In genomic region chr5:73119524-73119923, GRCm38 (mm10) we compare ENCODE assay signal across 24 mouse cellular contexts.
DNase-seq lines count a peak whose midpoint lies in the region; ATAC-seq lines count a peak whose summit lies in the region.
"Had no signal": no experiment of that assay in that cellular context is flagged by ENCODE, and none has a peak within 500 bp of the region (broad histone marks: within the 10 kb centered on the region; RNA-seq: fewer than 3 reads in every experiment).

No protein-coding gene starts in this region.

- no peak overlapping the region for H3K4me2 ChIP-seq in kidney, embryonic 15.5 days
- H3K4me2 ChIP-seq in intestine, embryonic 16.5 days (ENCODE audit: low read depth, low read length) = no peak overlapping the region
- H3K4me2 ChIP-seq: embryonic facial prominence, embryonic 12.5 days; embryonic facial prominence, embryonic 15.5 days; heart, embryonic 13.5 days; hindbrain, embryonic 12.5 days; hindbrain, embryonic 15.5 days had no signal

- peaks cover 51% of the 10 kb centered on the region for H3K36me3 ChIP-seq in kidney, embryonic 15.5 days
- peaks cover 9% of the 10 kb centered on the region; the same call in 1 of the 2 replicates for H3K36me3 ChIP-seq in intestine, embryonic 16.5 days (ENCODE audit: control insufficient read depth, insufficient read depth, low read length)

- no peak for ATAC-seq in kidney, embryonic 15.5 days (replicated peaks; ENCODE audit: low FRiP score)
- peak; percentile 88 for ATAC-seq in intestine, embryonic 16.5 days
- ATAC-seq: CD4-positive, CD25-positive, alpha-beta regulatory T cell, adult 4 months; forebrain, embryonic 14.5 days; forebrain, postnatal 0 days had no signal

- H3K9me3 ChIP-seq in kidney, embryonic 15.5 days (replicated peaks) = no peaks in the 10 kb centered on the region
- no peaks in the 10 kb centered on the region; the same call in 1 of the 2 replicates for H3K9me3 ChIP-seq in intestine, embryonic 16.5 days (ENCODE audit: control insufficient read depth, low read length)
- H3K9me3 ChIP-seq: embryonic facial prominence, embryonic 12.5 days; embryonic facial prominence, embryonic 15.5 days; heart, embryonic 10.5 days; heart, embryonic 13.5 days; hindbrain, embryonic 12.5 days; hindbrain, embryonic 15.5 days had no signal

- H3K27me3 ChIP-seq in kidney, embryonic 15.5 days = no peaks in the 10 kb centered on the region
- no peaks in the 10 kb centered on the region for H3K27me3 ChIP-seq in intestine, embryonic 16.5 days (replicated peaks; ENCODE audit: control insufficient read depth, insufficient read depth, low read length)
- H3K27me3 ChIP-seq: embryonic facial prominence, embryonic 12.5 days; embryonic facial prominence, embryonic 15.5 days; heart, embryonic 13.5 days; hindbrain, embryonic 12.5 days; hindbrain, embryonic 15.5 days had no signal

- peak overlapping the region; percentile 24; the same call in 1 of the 2 replicates for H3K27ac ChIP-seq in kidney, embryonic 15.5 days
- no peak overlapping the region for H3K27ac ChIP-seq in intestine, embryonic 16.5 days (ENCODE audit: low read length)
- H3K27ac ChIP-seq: embryonic facial prominence, embryonic 12.5 days; embryonic facial prominence, embryonic 15.5 days; heart, adult 2 months; heart, embryonic 10.5 days; heart, embryonic 13.5 days; hindbrain, embryonic 12.5 days; hindbrain, embryonic 15.5 days had no signal

- H3K9ac ChIP-seq in kidney, embryonic 15.5 days = no peak overlapping the region
- H3K9ac ChIP-seq in intestine, embryonic 16.5 days (ENCODE audit: low read depth, low read length) = no peak overlapping the region
- H3K9ac ChIP-seq: embryonic facial prominence, embryonic 12.5 days; embryonic facial prominence, embryonic 15.5 days; forebrain, postnatal 0 days; heart, embryonic 13.5 days; hindbrain, embryonic 12.5 days; hindbrain, embryonic 15.5 days had no signal

- WGBS in kidney, embryonic 15.5 days = 45% methylated on average over 5 of the region's 5 CpGs
- WGBS in intestine, embryonic 16.5 days = 55% methylated on average over 5 of the region's 5 CpGs

- H3K4me1 ChIP-seq in kidney, embryonic 15.5 days = peaks cover 10% of the 10 kb centered on the region
- H3K4me1 ChIP-seq in intestine, embryonic 16.5 days (ENCODE audit: control insufficient read depth, insufficient read depth, low read length) = peaks cover 4% of the 10 kb centered on the region; the same call in 1 of the 2 replicates
- H3K4me1 ChIP-seq: embryonic facial prominence, embryonic 12.5 days; embryonic facial prominence, embryonic 15.5 days; heart, embryonic 10.5 days; heart, embryonic 13.5 days; hindbrain, embryonic 12.5 days; hindbrain, embryonic 15.5 days had no signal

- H3K4me3 ChIP-seq in kidney, embryonic 15.5 days (replicated peaks) = no peak overlapping the region
- H3K4me3 ChIP-seq in intestine, embryonic 16.5 days (ENCODE audit: low read length) = no peak overlapping the region
- H3K4me3 ChIP-seq: embryonic facial prominence, embryonic 12.5 days; embryonic facial prominence, embryonic 15.5 days; heart, adult 2 months; heart, embryonic 10.5 days; heart, embryonic 13.5 days; hindbrain, embryonic 12.5 days; hindbrain, embryonic 15.5 days had no signal

- DNase-seq in kidney, postnatal 10 days = no peak
- peak; percentile 12 for DNase-seq in hindlimb bud, embryonic 11.5 days (ENCODE audit: extremely low spot score, low read depth, low spot score)
- no peak for DNase-seq in embryo, embryonic 11 days
- no peak for DNase-seq in B cell, adult 2 months
- no peak for DNase-seq in testis, postnatal 14 days (ENCODE audit: low spot score)
- DNase-seq: adrenal gland, adult 2 months; adrenal gland, postnatal 25 days; cerebellum, adult 11-12 months; cerebellum, adult 8-10 months; cerebellum, postnatal 14 days; forebrain, postnatal 0 days; gastrocnemius, postnatal 25 days; heart, adult 2 months; heart, postnatal 14 days had no signal
